Mouse (Mus musculus): ENCODE data around the gene Gabarapl1. TPM values are rescaled to one million over a fixed set of nuclear protein-coding genes. Genes with fewer than 3 reads are reported as not detected.
"Not testable (repeated sequence)": the region's sequence is repeated elsewhere in the genome, so short reads cannot be mapped to it uniquely, and the experiment has no call there.

Gabarapl1 gene
- 10 to 100 TPM; 27.8 to 35.4 TPM for total RNA-seq (2021)
- long read RNA-seq, experiment 1, transcript Gabarapl1-201 (4 exons, 1,820 nt) = major isoform, 24 of 91 reads
- long read RNA-seq, experiment 1, partial matches to known transcripts = 0 of 91 reads
- long read RNA-seq, experiment 1, other reads (novel, unspliced or antisense) = 66 of 91 reads
- long read RNA-seq, experiment 2, transcript Gabarapl1-201 (4 exons, 1,820 nt) = major isoform, 25 of 95 reads
- long read RNA-seq, experiment 2, partial matches to known transcripts = 0 of 95 reads
- long read RNA-seq, experiment 2, other reads (novel, unspliced or antisense) = 70 of 95 reads

GRCm38 (mm10) chr6:129532942-129533860, at the start of gene Gabarapl1:
Gene Gabarapl1, plus strand, starts transcription at chr6:129533160.
- DNase-seq = peak; percentile 79
- intact Hi-C loops (cut with DNase I; ENCODE audit: low total_unique reads) = no loop called here

GRCm38 (mm10) chr6:129494924-129495323, 38.0 kb upstream of the Gabarapl1 start:
- DNase-seq = no peak
- intact Hi-C loops (cut with DNase I; ENCODE audit: low total_unique reads) = no loop called here

GRCm38 (mm10) chr6:129497345-129498218, 35.4 kb upstream of the Gabarapl1 start:
- intact Hi-C loops (cut with DNase I; ENCODE audit: low total_unique reads) = no loop called here
- DNase-seq = no peak

- intact Hi-C loops (cut with DNase I; ENCODE audit: low total_unique reads); DNase-seq: not testable (repeated sequence)
These were observed 33.4 kb upstream of the Gabarapl1 start for GRCm38 (mm10) chr6:129499516-129499915.

- intact Hi-C loops (cut with DNase I; ENCODE audit: low total_unique reads) = no loop called here
- no peak for DNase-seq
These were observed 29.5 kb upstream of the Gabarapl1 start for GRCm38 (mm10) chr6:129503471-129503870.

GRCm38 (mm10) chr6:129507024-129507423, 25.9 kb upstream of the Gabarapl1 start, which contains the start of gene Olr1:
Gene Olr1, minus strand, starts transcription at chr6:129507165.
- DNase-seq = no peak
- intact Hi-C loops (cut with DNase I; ENCODE audit: low total_unique reads) = no loop called here

- intact Hi-C loops (cut with DNase I; ENCODE audit: low total_unique reads) = no loop called here
- no peak for DNase-seq
These were observed 22.6 kb upstream of the Gabarapl1 start for GRCm38 (mm10) chr6:129510120-129510911.

- no peak for DNase-seq
- intact Hi-C loops (cut with DNase I; ENCODE audit: low total_unique reads) = no loop called here
These were observed 20.6 kb upstream of the Gabarapl1 start, which contains the start of gene Tmem52b for GRCm38 (mm10) chr6:129512367-129512766. Gene Tmem52b, plus strand, starts transcription at chr6:129512555.

- DNase-seq = no peak
- intact Hi-C loops (cut with DNase I; ENCODE audit: low total_unique reads) = no loop called here
These were observed 20.1 kb upstream of the Gabarapl1 start for GRCm38 (mm10) chr6:129512868-129513267.

- DNase-seq = no peak
- intact Hi-C loops (cut with DNase I; ENCODE audit: low total_unique reads) = no loop called here
These were observed 19.6 kb upstream of the Gabarapl1 start for GRCm38 (mm10) chr6:129513409-129513808.

- no peak for DNase-seq
- intact Hi-C loops (cut with DNase I; ENCODE audit: low total_unique reads) = no loop called here
These were observed 18.6 kb upstream of the Gabarapl1 start for GRCm38 (mm10) chr6:129514376-129514775.

- intact Hi-C loops (cut with DNase I; ENCODE audit: low total_unique reads) = loop anchor here (5.0 kb wide), 1 partner anchor 118 kb away; the partner anchor contains the start of gene Clec1b
- DNase-seq = no peak
These were observed 17.9 kb upstream of the Gabarapl1 start for GRCm38 (mm10) chr6:129515068-129515467.

- intact Hi-C loops (cut with DNase I; ENCODE audit: low total_unique reads) = loop anchor here (5.0 kb wide), 1 partner anchor 119 kb away; the partner anchor contains the start of gene Clec1b
- DNase-seq = no peak
These were observed 16.6 kb upstream of the Gabarapl1 start for GRCm38 (mm10) chr6:129516388-129516787.

- DNase-seq = no peak
- intact Hi-C loops (cut with DNase I; ENCODE audit: low total_unique reads) = loop anchor here (5.0 kb wide), 1 partner anchor 121 kb away; the partner anchor contains the start of gene Clec1b
These were observed 15.1 kb upstream of the Gabarapl1 start for GRCm38 (mm10) chr6:129517752-129518408.

GRCm38 (mm10) chr6:129526069-129526468, 6.9 kb upstream of the Gabarapl1 start:
- no peak for DNase-seq
- intact Hi-C loops (cut with DNase I; ENCODE audit: low total_unique reads) = no loop called here

- intact Hi-C loops (cut with DNase I; ENCODE audit: low total_unique reads) = no loop called here
- no peak for DNase-seq
These were observed 5.5 kb upstream of the Gabarapl1 start for GRCm38 (mm10) chr6:129527416-129527815.

GRCm38 (mm10) chr6:129529605-129530004, 3.4 kb upstream of the Gabarapl1 start:
- intact Hi-C loops (cut with DNase I; ENCODE audit: low total_unique reads) = no loop called here
- DNase-seq = no peak

GRCm38 (mm10) chr6:129530261-129530660, 2.7 kb upstream of the Gabarapl1 start:
- no peak for DNase-seq
- intact Hi-C loops (cut with DNase I; ENCODE audit: low total_unique reads) = no loop called here

Measured in gastrocnemius, postnatal 14 days (tissue).